Mouse (Mus musculus): Measurements from ENCODE around the gene Itpr1.

DNA sequence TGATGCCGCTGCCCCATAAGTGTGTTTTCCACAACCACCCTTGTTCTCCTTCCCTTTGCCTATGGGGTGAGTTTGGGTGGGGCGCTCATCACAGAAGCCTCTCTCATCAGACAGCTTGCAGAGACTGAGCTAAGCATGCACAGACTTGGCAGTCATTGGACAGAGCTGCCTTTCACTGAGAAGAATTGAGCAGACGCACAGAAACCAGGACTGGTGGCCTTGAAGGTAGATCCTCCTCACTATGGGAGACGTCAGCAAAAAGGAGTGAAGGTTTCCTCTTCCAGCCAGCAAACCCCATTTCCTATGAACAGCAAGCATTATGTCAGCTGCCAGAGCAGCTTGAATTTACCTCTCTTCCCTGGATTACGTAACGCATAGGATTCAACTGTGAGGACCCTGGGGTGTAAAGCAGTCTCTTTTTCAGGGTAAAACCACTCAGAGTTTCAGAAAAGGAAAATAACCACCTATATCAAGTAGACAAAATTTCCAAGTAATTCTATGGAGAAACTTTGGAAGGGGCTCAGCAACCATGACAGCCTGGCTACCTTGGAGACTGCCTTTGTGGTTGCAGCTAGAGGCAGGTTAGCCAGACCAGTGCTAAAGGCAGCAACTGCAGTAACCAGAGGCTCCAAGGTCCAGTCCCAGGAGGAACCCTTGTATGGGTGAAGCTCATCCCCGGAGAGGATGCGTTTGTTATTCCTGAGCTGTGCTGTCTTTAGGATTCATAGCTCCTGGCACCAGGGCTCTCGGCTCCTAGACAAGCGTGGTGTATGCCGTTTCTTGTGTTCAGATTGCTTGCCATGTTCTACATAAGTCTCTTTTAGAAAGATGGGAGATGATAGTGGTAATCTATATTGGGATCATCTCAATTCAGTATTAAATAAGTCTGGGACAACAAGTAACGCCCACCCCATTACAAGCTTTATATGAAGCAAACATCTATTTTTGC is 91.0 kb downstream of the Itpr1 start:
- TF ChIP-seq CTCF (IDR thresholded peaks at IDR 0.05; ENCODE audit: insufficient read depth, low read length) (no peak), POLR2A (IDR thresholded peaks at IDR 0.05; ENCODE audit: borderline replicate concordance, extremely low read depth, low read depth, low read length) (no peak)

All from lung, adult 2 months (tissue).